Mouse (Mus musculus) small intestine, adult 2 months (tissue): ENCODE data around the gene Cpe.

Source experiments
- CTCF ChIP-seq: fragments of 200-500 bp; IDR thresholded peaks from 2 replicates; pipeline ENCODE4 v1.5.1; 2012; ENCODE audit warnings: low read depth, mild to moderate bottlenecking, control low read depth, inconsistent platforms, low read length, moderate library complexity, mixed read lengths; ENCODE audit not compliant: insufficient replicate concordance, insufficient read length; ENCODE audit errors: extremely low read depth
- POLR2A ChIP-seq: fragments of 200-500 bp; IDR thresholded peaks from 2 replicates; pipeline ENCODE4 v1.6.1; 2012; ENCODE audit warnings: low read depth, mild to moderate bottlenecking, control low read depth, inconsistent platforms, low read length, moderate library complexity

DNA sequence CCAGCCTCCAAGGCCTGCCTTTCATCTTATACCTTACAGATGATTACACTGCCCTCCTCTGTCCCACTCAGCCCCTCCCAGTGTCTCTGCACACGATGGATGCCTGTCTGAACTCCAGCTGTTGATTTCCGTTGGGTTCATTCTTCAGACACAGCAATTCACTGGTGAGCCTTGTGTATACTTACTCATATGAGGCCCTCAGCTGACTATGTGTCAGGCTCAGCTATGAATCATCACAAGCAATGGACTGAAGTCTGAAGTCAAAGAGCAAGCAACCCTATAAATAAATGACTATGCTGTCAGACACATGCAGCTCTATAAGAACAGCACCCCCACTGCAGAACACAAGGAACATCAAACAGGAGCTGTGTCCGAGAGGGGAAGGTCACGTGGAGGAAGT, 77.4 kb downstream of the Cpe start:
- TF ChIP-seq CTCF, result no peak
- TF ChIP-seq POLR2A, result no peak
